Mouse (Mus musculus) heart, postnatal 0 days (tissue): ENCODE results near the gene Bglap.

Source experiments
- CTCF ChIP-seq: IDR thresholded peaks from 2 replicates; pipeline ENCODE4 v1.5.1; 2016; ENCODE audit warnings: antibody characterized with exemption, control low read depth, low read depth
- EP300 ChIP-seq: IDR thresholded peaks from 2 replicates; pipeline ENCODE4 v1.6.1; 2016; ENCODE audit warnings: antibody characterized with exemption, low read depth

GRCm38 (mm10) chr3:88335436-88336053 is 48.7 kb downstream of the Bglap start:
- TF ChIP-seq CTCF: no peak
- no peak for TF ChIP-seq EP300
